Mouse (Mus musculus) embryonic facial prominence, embryonic 13.5 days (tissue): ENCODE results near the gene 1700008O03Rik. TPM values are rescaled to one million over a fixed set of nuclear protein-coding genes. Genes with fewer than 3 reads are reported as not detected.

Experiments
- ATAC-seq: fragments of 200-750 bp; cut with Nextera tagmentation; 2 replicates; pipeline ENCODE4 v1.8.0; 2017; ENCODE audit warnings: low read depth; ENCODE audit not compliant: insufficient number of reproducible peaks, insufficient read depth, low FRiP score, low TSS enrichment
- H3K27ac ChIP-seq: fragments of 300-500 bp; sonication (generic); 2 replicates; pipeline ENCODE4 v1.5.1; 2015; ENCODE audit warnings: moderate library complexity, mild to moderate bottlenecking, inconsistent platforms
- H3K27me3 ChIP-seq: fragments of 300-500 bp; sonication (generic); 2 replicates; pipeline ENCODE4 v1.6.1; 2015; ENCODE audit warnings: mild to moderate bottlenecking, inconsistent platforms
- H3K36me3 ChIP-seq: fragments of 300-500 bp; sonication (generic); 2 replicates; pipeline ENCODE4 v1.6.1; 2015; ENCODE audit warnings: mild to moderate bottlenecking, inconsistent platforms
- H3K4me1 ChIP-seq: fragments of 300-500 bp; sonication (generic); 2 replicates; pipeline ENCODE4 v1.6.1; 2015; ENCODE audit warnings: inconsistent platforms
- H3K4me2 ChIP-seq: fragments of 300-500 bp; sonication (generic); 2 replicates; pipeline ENCODE4 v1.6.1; 2015; ENCODE audit warnings: moderate library complexity, mild to moderate bottlenecking, inconsistent platforms
- H3K4me3 ChIP-seq: fragments of 300-500 bp; sonication (generic); 2 replicates; pipeline ENCODE4 v1.5.1; 2015; ENCODE audit warnings: mild to moderate bottlenecking, inconsistent platforms
- H3K9ac ChIP-seq: fragments of 300-500 bp; sonication (generic); 2 replicates; pipeline ENCODE4 v1.6.1; 2015; ENCODE audit warnings: mild to moderate bottlenecking, inconsistent platforms
- H3K9me3 ChIP-seq: fragments of 300-500 bp; sonication (generic); 2 replicates; pipeline ENCODE4 v1.6.1; 2016; ENCODE audit warnings: inconsistent platforms
- WGBS: fragments of 180-500 bp; shearing (Covaris S2); methylation state at CpG from one replicate; pipeline ENCODE4 v1.1.7; 2015; ENCODE audit warnings: mixed read lengths; 5-methylcytosine and 5-hydroxymethylcytosine counted together
- polyA plus RNA-seq: library from polyadenylated mRNA; unstranded; fragments of >200 nt; fragmentation: Nextera tagmentation; extraction: Ambion mirVana; gene quantifications from 2 replicates; pipeline ENCODE4 v1.2.1, GENCODE M21; 2015

1700008O03Rik gene
- polyA plus RNA-seq, result 0.19 and 1.4 TPM in 2 replicates

GRCm38 (mm10) chr7:44385720-44386119 is at the start of gene 1700008O03Rik:
TSS of gene 1700008O03Rik (minus strand) at chr7:44385820.
- H3K4me3 ChIP-seq, result peak within 1 kb of the TSS; percentile 53
- ATAC-seq, result no peak
- peak within 1 kb of the TSS; percentile 96 for H3K4me2 ChIP-seq
- WGBS, result 71% methylated on average over 12 of the region's 12 CpGs
- H3K27me3 ChIP-seq, result peaks cover 32% of the 10 kb centered on the region
- H3K36me3 ChIP-seq, result no peaks in the 10 kb centered on the region
- no peaks in the 10 kb centered on the region for H3K9me3 ChIP-seq
- H3K27ac ChIP-seq, result no peak within 1 kb of the TSS
- H3K9ac ChIP-seq, result peak within 1 kb of the TSS; percentile 66
- peaks cover 3% of the 10 kb centered on the region; the same call in 1 of the 2 replicates for H3K4me1 ChIP-seq

GRCm38 (mm10) chr7:44434089-44434488 is 48.5 kb upstream of the 1700008O03Rik start:
- WGBS, result 59% methylated on average over 9 of the region's 9 CpGs

GRCm38 (mm10) chr7:44433371-44433770 is 47.8 kb upstream of the 1700008O03Rik start:
- under 1% methylated on average over 7 of the region's 7 CpGs for WGBS
- no peak for ATAC-seq
- no peaks in the 10 kb centered on the region for H3K9me3 ChIP-seq

More at GRCm38 (mm10) chr7:44434089-44434488, 48.5 kb upstream of the 1700008O03Rik start:
- no peak for ATAC-seq
- H3K4me3 ChIP-seq, result no peak overlapping the region
- no peak overlapping the region for H3K27ac ChIP-seq
- H3K9ac ChIP-seq, result no peak overlapping the region
- no peaks in the 10 kb centered on the region for H3K9me3 ChIP-seq
- H3K4me1 ChIP-seq, result peaks cover 11% of the 10 kb centered on the region
- H3K4me2 ChIP-seq, result no peak overlapping the region
- H3K36me3 ChIP-seq, result no peaks in the 10 kb centered on the region
- peaks cover 67% of the 10 kb centered on the region for H3K27me3 ChIP-seq

GRCm38 (mm10) chr7:44432550-44432949 is 46.9 kb upstream of the 1700008O03Rik start:
- peaks cover 19% of the 10 kb centered on the region for H3K4me1 ChIP-seq
- H3K4me2 ChIP-seq, result no peak overlapping the region
- no peak overlapping the region for H3K27ac ChIP-seq
- ATAC-seq, result no peak
- no peak overlapping the region for H3K4me3 ChIP-seq
- no peaks in the 10 kb centered on the region for H3K9me3 ChIP-seq
- H3K9ac ChIP-seq, result no peak overlapping the region
- H3K36me3 ChIP-seq, result no peaks in the 10 kb centered on the region
- 79% methylated on average over 6 of the region's 6 CpGs for WGBS
- H3K27me3 ChIP-seq, result peaks cover 70% of the 10 kb centered on the region

More at GRCm38 (mm10) chr7:44433371-44433770, 47.8 kb upstream of the 1700008O03Rik start:
- Histone ChIP-seq H3K36me3 (no peaks in the 10 kb centered on the region), H3K4me3 (no peak overlapping the region), H3K4me2 (no peak overlapping the region), H3K9ac (no peak overlapping the region), H3K27ac (no peak overlapping the region), H3K4me1 (peaks cover 11% of the 10 kb centered on the region), H3K27me3 (peaks cover 69% of the 10 kb centered on the region)

- no peaks in the 10 kb centered on the region for H3K9me3 ChIP-seq
- H3K4me3 ChIP-seq, result peak overlapping the region; percentile 65
- ATAC-seq, result no peak
- peak overlapping the region; percentile 77 for H3K9ac ChIP-seq
- H3K4me2 ChIP-seq, result peak overlapping the region; percentile 86
- H3K4me1 ChIP-seq, result peaks cover 20% of the 10 kb centered on the region
- H3K36me3 ChIP-seq, result no peaks in the 10 kb centered on the region
- no peak overlapping the region; the same call in 1 of the 2 replicates for H3K27ac ChIP-seq
- 3% methylated on average over 30 of the region's 32 CpGs for WGBS
- H3K27me3 ChIP-seq, result peaks cover 75% of the 10 kb centered on the region
These were observed 44.2 kb upstream of the 1700008O03Rik start for GRCm38 (mm10) chr7:44429534-44430488.

- Histone ChIP-seq H3K4me3 (peak within 1 kb of the TSS; percentile 65), H3K4me1 (peaks cover 20% of the 10 kb centered on the region), H3K27ac (peak within 1 kb of the TSS; percentile 44), H3K9me3 (no peaks in the 10 kb centered on the region), H3K4me2 (peak within 1 kb of the TSS; percentile 86), H3K9ac (peak within 1 kb of the TSS; percentile 77), H3K36me3 (no peaks in the 10 kb centered on the region), H3K27me3 (peaks cover 68% of the 10 kb centered on the region)
- under 1% methylated on average over 41 of the region's 69 CpGs for WGBS
- no peak; the same call in 1 of the 2 replicates for ATAC-seq
These were observed 43.4 kb upstream of the 1700008O03Rik start, which contains the start of gene Lrrc4b for GRCm38 (mm10) chr7:44428968-44429521. TSS of gene Lrrc4b (plus strand) at chr7:44429018.

GRCm38 (mm10) chr7:44428171-44428950 is 42.7 kb upstream of the 1700008O03Rik start:
- ATAC-seq, result 0 out of 2 replicates have a peak, but pooled peaks have one; percentile 8
- WGBS, result under 1% methylated on average over 16 of the region's 38 CpGs
- H3K4me2 ChIP-seq, result peak overlapping the region; percentile 86
- H3K4me3 ChIP-seq, result peak overlapping the region; percentile 65
- no peaks in the 10 kb centered on the region for H3K36me3 ChIP-seq
- peak overlapping the region; percentile 44 for H3K27ac ChIP-seq
- peaks cover 20% of the 10 kb centered on the region for H3K4me1 ChIP-seq
- no peaks in the 10 kb centered on the region for H3K9me3 ChIP-seq
- H3K9ac ChIP-seq, result peak overlapping the region; percentile 57
- peaks cover 68% of the 10 kb centered on the region for H3K27me3 ChIP-seq

- WGBS, result 6% methylated on average over 8 of the region's 8 CpGs
- peak; percentile 10; the same call in 1 of the 2 replicates for ATAC-seq
- H3K36me3 ChIP-seq, result no peaks in the 10 kb centered on the region
- peaks cover 20% of the 10 kb centered on the region for H3K4me1 ChIP-seq
- peak overlapping the region; percentile 86 for H3K4me2 ChIP-seq
- H3K9me3 ChIP-seq, result no peaks in the 10 kb centered on the region
- peak overlapping the region; percentile 57 for H3K9ac ChIP-seq
- H3K4me3 ChIP-seq, result peak overlapping the region; percentile 65
- H3K27ac ChIP-seq, result no peak overlapping the region
- peaks cover 65% of the 10 kb centered on the region for H3K27me3 ChIP-seq
These were observed 42.0 kb upstream of the 1700008O03Rik start for GRCm38 (mm10) chr7:44427666-44428065.

- Histone ChIP-seq H3K27me3 (peaks cover 5% of the 10 kb centered on the region; the same call in 1 of the 2 replicates), H3K9me3 (no peaks in the 10 kb centered on the region), H3K4me3 (no peak overlapping the region), H3K9ac (no peak overlapping the region), H3K4me1 (no peaks in the 10 kb centered on the region), H3K36me3 (no peaks in the 10 kb centered on the region), H3K4me2 (no peak overlapping the region), H3K27ac (no peak overlapping the region)
- ATAC-seq, result no peak
- 83% methylated on average over 6 of the region's 6 CpGs for WGBS
These were observed 27.7 kb upstream of the 1700008O03Rik start for GRCm38 (mm10) chr7:44413307-44413706.

GRCm38 (mm10) chr7:44411144-44411543 is 25.5 kb upstream of the 1700008O03Rik start:
- no peak overlapping the region for H3K4me2 ChIP-seq
- H3K27ac ChIP-seq, result no peak overlapping the region
- no peaks in the 10 kb centered on the region for H3K36me3 ChIP-seq
- no peak overlapping the region for H3K9ac ChIP-seq
- no peaks in the 10 kb centered on the region; the same call in 1 of the 2 replicates for H3K4me1 ChIP-seq
- H3K9me3 ChIP-seq, result no peaks in the 10 kb centered on the region
- WGBS, result 77% methylated on average over 4 of the region's 4 CpGs
- no peak for ATAC-seq
- H3K27me3 ChIP-seq, result peaks cover 14% of the 10 kb centered on the region; the same call in 1 of the 2 replicates
- no peak overlapping the region for H3K4me3 ChIP-seq

- Histone ChIP-seq H3K27me3 (peaks cover 31% of the 10 kb centered on the region), H3K4me1 (no peaks in the 10 kb centered on the region; the same call in 1 of the 2 replicates), H3K9ac (no peak overlapping the region), H3K9me3 (no peaks in the 10 kb centered on the region), H3K27ac (no peak overlapping the region), H3K4me2 (peak overlapping the region; percentile 61), H3K4me3 (peak overlapping the region; percentile 42; the same call in 1 of the 2 replicates), H3K36me3 (no peaks in the 10 kb centered on the region)
- peak; percentile 3; the same call in 1 of the 2 replicates for ATAC-seq
- 0% methylated on average over 5 of the region's 5 CpGs for WGBS
These were observed 20.4 kb upstream of the 1700008O03Rik start for GRCm38 (mm10) chr7:44406015-44406355.
